Mouse (Mus musculus) kidney, adult 11 months (tissue): ENCODE data around the gene Arhgef7.

Experiments
- DNase-seq: peaks from one replicate; pipeline ENCODE4 v3.0.0; 2022

Gene Arhgef7

GRCm38 (mm10) chr8:11770001-11770400 is 42.5 kb downstream of the Arhgef7 start:
- no peak for DNase-seq

- no peak for DNase-seq
Observed at GRCm38 (mm10) chr8:11770521-11771080, 43.1 kb downstream of the Arhgef7 start.

DNA sequence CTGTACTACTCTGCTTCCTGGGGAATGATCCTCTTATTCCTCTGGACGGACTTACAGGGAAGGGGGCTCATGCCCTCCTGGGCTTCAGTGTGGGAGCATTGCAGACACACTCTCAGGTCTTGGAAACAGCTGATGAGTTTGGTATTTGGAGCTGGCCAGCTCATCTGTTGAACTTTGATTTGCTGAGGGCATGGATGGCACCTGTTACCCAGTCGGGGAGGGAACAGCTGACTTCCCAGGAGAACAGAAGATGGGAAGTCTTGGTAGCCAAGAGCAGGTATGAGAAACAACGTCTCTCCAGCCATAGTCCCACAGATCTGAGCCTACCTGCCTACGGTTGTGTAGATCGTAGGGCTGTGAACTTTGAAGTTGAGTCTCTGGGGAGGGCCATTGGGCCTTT is 44.1 kb downstream of the Arhgef7 start:
- peak; percentile 36 for DNase-seq

DNA sequence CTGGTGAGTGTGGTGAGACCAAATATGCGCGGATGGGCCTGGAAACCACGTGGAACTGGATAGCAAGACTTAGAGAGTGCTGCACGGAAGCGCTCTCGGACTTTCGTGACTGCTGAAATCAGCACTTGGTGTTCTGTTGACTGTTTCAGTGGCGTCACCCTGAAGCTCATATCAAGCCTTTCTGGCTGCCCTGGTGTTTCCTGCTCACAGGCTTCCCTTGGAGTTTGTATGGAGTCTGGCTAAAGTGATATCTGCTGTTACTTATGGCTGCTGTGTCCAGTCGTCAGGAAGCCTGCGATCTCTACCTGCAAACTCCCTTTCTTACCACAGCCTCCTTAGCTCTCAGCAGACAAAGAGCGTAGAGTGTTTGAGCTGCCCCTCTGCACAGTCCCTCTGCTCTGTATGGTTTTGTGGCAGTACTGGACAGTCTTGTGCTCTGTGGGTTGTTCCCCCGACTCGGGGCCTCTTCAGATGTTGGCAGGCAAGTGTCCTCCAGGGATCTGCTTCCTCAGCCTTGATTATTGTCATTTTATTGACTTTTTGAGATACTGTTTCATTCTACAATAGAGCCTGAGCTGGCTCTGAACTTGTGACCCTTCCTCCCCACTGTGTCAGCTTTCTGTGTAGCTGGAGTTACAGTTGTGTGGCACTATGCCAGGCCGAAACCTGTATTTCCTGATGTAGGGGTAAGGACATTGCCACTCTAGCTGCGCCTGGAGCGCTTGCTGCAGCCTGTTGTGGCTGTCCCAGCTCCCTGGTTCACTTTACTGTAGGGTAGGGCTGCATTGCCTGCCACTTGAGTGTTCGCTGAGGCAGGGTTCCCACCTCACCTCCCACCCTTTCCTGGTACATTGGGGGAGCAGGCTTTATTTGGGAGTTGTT is 46.9 kb downstream of the Arhgef7 start:
- DNase-seq = peak; percentile 54

- peak; percentile 32 for DNase-seq
Observed at GRCm38 (mm10) chr8:11775889-11776288, 48.4 kb downstream of the Arhgef7 start.

DNA sequence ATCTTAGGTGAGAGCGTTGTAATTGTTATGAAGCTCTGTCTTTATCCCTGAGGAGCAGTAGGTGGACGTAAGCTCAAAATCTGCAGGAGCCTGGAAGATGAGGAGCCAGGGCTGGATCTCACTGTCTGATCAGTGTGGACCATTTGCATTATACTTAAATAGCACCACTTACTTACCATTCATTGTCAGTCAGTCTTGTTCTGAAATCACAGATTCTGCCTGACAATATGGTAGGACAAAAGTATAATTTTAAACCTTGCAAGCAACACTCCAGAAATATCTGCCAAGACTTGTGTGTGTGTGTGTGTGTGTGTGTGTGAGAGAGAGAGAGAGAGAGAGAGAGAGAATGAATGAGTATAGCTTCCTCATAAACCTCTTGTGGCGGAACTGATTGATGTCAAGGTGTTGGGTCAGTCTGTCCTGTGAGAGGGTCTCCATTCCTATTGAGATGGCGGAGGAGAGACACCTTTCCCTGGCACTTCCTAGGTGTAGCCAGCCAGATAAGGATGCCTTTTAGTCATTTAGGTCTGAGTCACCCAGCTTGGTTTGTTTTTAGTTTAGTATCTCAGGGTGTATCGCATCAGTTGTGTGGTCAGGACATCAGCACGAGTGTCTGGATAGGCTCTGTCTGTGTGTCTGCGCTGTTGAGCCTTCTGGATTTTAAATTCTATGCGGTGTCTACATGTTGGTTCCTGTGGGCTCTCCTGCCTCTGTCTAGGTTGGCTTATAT is 49.1 kb downstream of the Arhgef7 start:
- DNase-seq = no peak

DNA sequence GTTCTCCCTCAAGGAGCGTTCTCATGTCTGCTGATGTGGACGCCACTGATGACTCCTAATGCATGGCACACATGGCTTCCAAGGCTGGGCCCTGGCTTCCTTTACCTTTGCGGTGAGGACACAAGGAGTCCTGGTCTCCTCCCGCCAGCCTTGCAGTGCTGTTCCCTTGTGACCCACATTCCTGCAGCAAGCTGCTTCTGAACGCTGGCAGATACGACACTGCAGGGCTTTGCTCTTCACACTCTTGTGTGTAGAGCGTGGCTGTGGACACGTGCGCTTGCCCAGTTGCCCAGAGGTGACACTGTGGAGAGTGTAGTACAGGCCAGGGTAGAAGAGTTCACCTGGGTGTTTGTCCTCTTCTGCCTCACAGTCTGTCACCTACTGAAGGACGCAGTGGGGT is 49.7 kb downstream of the Arhgef7 start:
- DNase-seq = no peak

- peak; percentile 31 for DNase-seq
Observed at GRCm38 (mm10) chr8:11778646-11779433, 51.3 kb downstream of the Arhgef7 start.

DNA sequence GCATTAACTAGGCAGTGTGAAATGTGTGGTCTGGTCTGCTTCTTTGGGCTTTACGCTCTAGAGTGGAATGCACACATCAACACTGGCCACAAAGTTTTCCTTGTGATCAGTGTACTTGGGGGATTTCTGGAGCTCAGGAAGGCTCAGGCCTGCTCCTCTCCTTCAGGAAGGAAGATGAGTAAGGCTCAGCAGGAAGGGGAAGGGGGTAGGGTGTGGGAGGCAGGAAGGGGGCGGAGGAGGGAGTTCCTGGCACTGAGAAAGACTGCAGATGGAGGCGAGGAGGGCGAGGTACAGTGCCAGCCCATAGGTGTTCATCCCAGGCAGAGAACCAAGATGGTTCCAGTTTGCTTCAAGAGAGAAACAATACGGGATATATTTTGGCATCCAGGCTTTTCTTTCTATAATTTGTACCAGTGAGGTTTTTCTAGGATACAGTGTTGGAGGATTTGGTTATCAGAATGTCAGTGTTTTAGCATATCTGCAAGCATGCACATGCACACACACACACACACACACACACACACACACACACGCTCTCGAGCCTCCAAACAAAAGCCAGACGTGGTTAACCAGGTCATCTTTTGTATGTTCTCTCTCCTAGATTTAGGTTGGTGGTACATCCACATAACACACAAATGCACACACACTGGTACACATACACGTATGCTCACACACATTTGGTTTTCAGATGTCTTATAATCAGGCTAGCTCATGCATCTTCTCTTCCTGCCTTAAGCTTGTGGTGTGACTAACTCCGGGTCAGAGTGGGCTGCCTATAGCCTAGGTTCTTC is 52.5 kb downstream of the Arhgef7 start:
- DNase-seq = no peak

GRCm38 (mm10) chr8:11780641-11781040 is 53.1 kb downstream of the Arhgef7 start:
- DNase-seq = no peak

DNA sequence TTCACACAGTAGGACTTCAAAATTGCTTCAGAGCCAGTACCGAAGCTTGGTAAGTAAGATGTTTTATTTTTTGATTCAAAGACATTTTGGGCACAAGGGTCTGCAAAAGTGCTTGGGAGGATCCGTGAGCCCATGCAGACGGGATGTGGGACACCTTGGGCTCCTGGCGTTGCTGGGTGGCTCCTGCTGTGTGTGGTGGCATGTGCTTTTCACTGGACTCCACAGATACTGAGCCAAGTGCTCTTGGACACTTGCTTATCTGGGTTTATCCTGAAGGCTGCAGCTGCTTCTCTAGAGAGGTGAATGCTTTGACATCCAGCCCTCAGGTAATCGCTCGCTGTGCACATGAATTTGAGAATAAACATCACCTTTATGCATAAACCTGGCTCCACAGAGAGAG is 55.1 kb downstream of the Arhgef7 start:
- no peak for DNase-seq

- DNase-seq = no peak
Observed at GRCm38 (mm10) chr8:11783861-11784594, 56.5 kb downstream of the Arhgef7 start.

DNA sequence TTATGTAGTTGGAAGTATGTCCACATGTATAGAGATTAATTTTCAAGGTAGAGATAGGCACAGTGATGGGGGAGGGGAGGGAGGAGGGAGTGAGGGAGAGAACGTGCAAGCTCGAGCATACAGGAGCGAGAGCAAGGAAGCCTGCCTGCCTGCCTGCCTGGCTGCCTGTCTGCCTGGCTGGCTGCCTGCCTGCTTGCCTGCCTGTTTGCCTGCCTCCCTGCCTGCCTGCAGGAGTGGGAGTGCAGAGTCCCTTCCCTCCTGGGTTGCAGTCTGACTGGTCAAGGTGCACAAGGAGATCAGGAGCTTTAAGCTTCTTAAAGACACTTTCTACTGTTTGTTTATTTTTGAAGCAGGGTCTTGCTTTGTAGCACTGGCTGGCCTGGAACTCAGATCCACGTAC is 57.6 kb downstream of the Arhgef7 start:
- peak; percentile 52 for DNase-seq

DNA sequence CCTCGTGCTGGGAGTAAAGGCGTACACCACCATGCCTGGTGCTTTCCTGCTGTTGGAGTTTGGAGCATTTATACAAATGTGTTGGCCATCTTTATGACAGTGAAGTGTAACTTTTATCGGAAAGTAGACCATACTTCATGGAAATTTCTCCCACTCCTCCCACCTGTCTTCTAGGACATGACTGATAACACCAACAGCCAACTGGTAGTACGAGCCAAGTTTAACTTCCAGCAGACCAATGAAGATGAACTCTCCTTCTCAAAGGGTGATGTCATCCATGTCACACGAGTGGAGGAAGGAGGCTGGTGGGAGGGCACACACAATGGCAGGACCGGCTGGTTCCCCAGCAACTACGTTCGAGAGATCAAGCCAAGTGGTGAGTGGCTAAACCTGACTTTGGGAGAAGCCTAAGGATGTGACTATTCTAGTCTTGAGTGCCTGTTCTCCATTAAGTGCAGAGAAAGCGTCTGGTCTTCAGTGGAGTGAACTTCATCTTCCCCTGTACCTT is 58.1 kb downstream of the Arhgef7 start:
- DNase-seq = no peak

GRCm38 (mm10) chr8:11788252-11788651 is 60.7 kb downstream of the Arhgef7 start:
- peak; percentile 45 for DNase-seq

GRCm38 (mm10) chr8:11789168-11789567 is 61.6 kb downstream of the Arhgef7 start:
- DNase-seq = no peak

- no peak for DNase-seq
Observed at GRCm38 (mm10) chr8:11794956-11795355, 67.4 kb downstream of the Arhgef7 start.

- DNase-seq = no peak
Observed at GRCm38 (mm10) chr8:11797128-11797527, 69.6 kb downstream of the Arhgef7 start.

DNA sequence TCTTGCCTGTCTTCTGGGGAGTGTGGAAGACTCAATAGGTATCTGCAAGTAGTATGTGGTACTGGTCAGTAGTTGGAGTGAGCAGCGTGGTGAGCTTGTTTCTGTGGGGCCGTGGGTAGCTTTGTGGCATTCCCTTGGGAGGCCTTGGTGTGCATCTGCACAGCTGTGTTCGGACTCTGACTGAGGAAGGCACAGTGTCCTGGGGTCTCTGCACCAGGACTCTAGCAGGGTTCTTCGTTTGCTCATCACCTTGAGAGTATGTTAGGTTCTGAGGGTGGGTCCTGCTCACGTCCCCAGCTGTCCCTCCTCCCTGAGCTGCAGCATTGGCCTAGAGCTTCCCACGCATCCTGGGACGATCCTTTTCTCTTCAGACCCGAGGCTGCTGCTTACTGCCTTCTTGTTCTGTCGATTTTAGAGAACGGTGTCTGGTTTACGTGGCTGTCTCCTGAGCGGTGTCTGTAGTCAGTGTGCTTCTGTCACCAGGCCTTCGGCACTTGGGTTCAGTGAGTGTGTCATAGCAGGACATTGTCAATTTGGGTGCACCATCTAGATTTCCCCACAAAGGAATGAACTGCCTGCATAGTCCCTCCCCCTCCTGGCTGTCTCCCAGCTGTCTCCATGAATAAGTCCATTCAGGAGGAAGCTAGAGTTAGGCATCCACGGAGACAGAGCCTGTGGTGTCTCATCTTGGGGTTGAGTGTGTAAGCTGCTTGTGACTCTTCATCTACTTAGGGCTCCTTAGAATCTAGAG is 70.4 kb downstream of the Arhgef7 start:
- no peak for DNase-seq

- no peak for DNase-seq
Observed at GRCm38 (mm10) chr8:11798480-11798867, 71.0 kb downstream of the Arhgef7 start.
